Mouse (Mus musculus) ES-E14 (cell line): Measurements from ENCODE around the gene Morn4.

ENCODE experiments used
- HCFC1 ChIP-seq: IDR thresholded peaks from 2 replicates; pipeline ENCODE4 v1.6.1; 2012; ENCODE audit warnings: low read length, inconsistent platforms, borderline replicate concordance; ENCODE audit not compliant: insufficient read depth
- MAFK ChIP-seq: IDR thresholded peaks from 2 replicates; pipeline ENCODE4 v1.6.1; 2014; ENCODE audit warnings: mild to moderate bottlenecking, low read depth, low read length, inconsistent platforms; ENCODE audit not compliant: insufficient read depth
- ZC3H11A ChIP-seq: IDR thresholded peaks from 2 replicates; pipeline ENCODE4 v1.6.1; 2012; ENCODE audit warnings: low read depth, mild to moderate bottlenecking, inconsistent platforms, low read length, borderline replicate concordance
- ZNF384 ChIP-seq: IDR thresholded peaks from 2 replicates; pipeline ENCODE4 v1.6.1; 2012; ENCODE audit warnings: low read depth, low read length, inconsistent platforms

GRCm38 (mm10) chr19:42033611-42034010, 52.5 kb downstream of the Morn4 start:
- TF ChIP-seq ZNF384, result no peak
- TF ChIP-seq ZC3H11A, result no peak
- TF ChIP-seq HCFC1, result no peak
- no peak for TF ChIP-seq MAFK
